Mouse (Mus musculus) liver, embryonic 14.5 days (tissue): ENCODE measurements around the gene Eftud2.

Source experiments
- CTCF ChIP-seq: IDR thresholded peaks from 2 replicates; pipeline ENCODE4 v1.5.1; 2016; ENCODE audit warnings: antibody characterized with exemption, low read depth, control low read depth
- EP300 ChIP-seq: IDR thresholded peaks from 2 replicates; pipeline ENCODE4 v1.6.1; 2016; ENCODE audit warnings: antibody characterized with exemption, low read depth

DNA sequence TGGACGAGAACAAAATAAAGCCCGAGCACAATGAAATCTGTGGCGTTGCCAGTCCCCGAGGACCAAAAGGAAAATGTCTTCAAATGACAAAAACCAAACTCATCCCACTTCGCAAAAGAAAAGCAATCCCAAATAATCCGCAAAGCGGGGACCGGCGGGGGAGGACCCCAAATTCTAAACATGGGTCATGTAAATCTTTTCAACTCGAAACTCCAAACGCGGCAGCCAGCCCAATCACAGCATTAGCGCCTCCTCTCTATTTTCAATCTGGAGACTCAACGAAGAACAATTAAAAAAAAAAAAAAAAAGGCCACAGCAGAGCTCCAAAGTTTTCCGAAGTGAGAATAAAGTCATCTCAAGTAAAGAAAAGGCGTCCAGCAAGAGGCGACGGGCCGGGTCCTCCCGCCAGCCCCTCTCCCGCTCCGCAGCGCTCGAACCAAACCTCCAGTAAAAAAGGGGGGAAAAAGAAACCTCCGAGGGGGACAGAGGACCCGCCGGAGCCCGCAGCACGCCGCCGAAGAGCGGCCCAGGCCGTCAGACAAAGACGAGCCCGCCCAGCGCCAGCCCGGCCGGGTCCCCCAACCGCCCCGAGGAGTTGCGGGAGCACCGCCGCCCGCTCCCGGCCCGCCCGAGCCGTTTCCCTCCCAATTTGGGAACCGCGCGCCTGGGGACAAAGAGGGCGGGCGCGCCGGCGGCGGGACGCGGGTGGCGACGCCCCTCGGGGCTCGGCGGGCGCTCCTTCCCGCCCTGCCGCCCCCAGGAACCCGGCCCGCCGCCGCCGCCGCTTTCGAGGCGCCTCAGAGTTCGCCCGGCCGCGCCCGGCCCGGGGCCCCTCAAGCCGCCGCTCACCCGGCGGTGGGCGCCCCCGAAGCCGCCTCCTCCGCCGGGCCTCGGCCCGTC is 62.4 kb downstream of the Eftud2 start:
- no peak for TF ChIP-seq CTCF
- no peak for TF ChIP-seq EP300
